Mouse (Mus musculus) hindbrain, embryonic 10.5 days (tissue): ENCODE measurements around the gene Eif4g1. TPM values are rescaled to one million over a fixed set of nuclear protein-coding genes. Genes with fewer than 3 reads are reported as not detected.

Experiments used
- DNase-seq: peaks from one replicate; pipeline ENCODE4 v3.0.0-alpha.2; 2017; ENCODE audit warnings: low spot score
- H3K27ac ChIP-seq: fragments of 300-500 bp; sonication (generic); 2 replicates; pipeline ENCODE4 v1.5.1; 2016; ENCODE audit warnings: mild to moderate bottlenecking, moderate library complexity
- H3K27me3 ChIP-seq: fragments of 300-500 bp; sonication (generic); 2 replicates; pipeline ENCODE4 v1.6.1; 2016; ENCODE audit warnings: mild to moderate bottlenecking; ENCODE audit not compliant: poor library complexity, insufficient read depth, severe bottlenecking
- H3K36me3 ChIP-seq: fragments of 300-500 bp; sonication (generic); 2 replicates; pipeline ENCODE4 v1.6.1; 2016; ENCODE audit warnings: mild to moderate bottlenecking, moderate library complexity
- H3K4me1 ChIP-seq: fragments of 300-500 bp; sonication (generic); replicated peaks from 2 replicates; pipeline ENCODE4 v1.6.1; 2016; ENCODE audit warnings: mild to moderate bottlenecking
- H3K4me3 ChIP-seq: fragments of 300-500 bp; sonication (generic); 2 replicates; pipeline ENCODE4 v1.5.1; 2016; ENCODE audit warnings: mild to moderate bottlenecking, moderate library complexity
- H3K9me3 ChIP-seq: fragments of 300-500 bp; sonication (generic); 2 replicates; pipeline ENCODE4 v1.6.1; 2016; ENCODE audit warnings: mild to moderate bottlenecking, moderate library complexity
- WGBS: fragments of 180-500 bp; shearing (Covaris S2); methylation state at CpG from one replicate; pipeline ENCODE4 v1.1.7; 2016; 5-methylcytosine and 5-hydroxymethylcytosine counted together
- polyA plus RNA-seq: library from polyadenylated mRNA; unstranded; fragments of >200 nt; fragmentation: Nextera tagmentation; extraction: Ambion mirVana; gene quantifications from 2 replicates; pipeline ENCODE4 v1.2.1, GENCODE M21; 2016

Gene Eif4g1
- polyA plus RNA-seq, 1 experiment from 2014 or later: 181 TPM

DNA sequence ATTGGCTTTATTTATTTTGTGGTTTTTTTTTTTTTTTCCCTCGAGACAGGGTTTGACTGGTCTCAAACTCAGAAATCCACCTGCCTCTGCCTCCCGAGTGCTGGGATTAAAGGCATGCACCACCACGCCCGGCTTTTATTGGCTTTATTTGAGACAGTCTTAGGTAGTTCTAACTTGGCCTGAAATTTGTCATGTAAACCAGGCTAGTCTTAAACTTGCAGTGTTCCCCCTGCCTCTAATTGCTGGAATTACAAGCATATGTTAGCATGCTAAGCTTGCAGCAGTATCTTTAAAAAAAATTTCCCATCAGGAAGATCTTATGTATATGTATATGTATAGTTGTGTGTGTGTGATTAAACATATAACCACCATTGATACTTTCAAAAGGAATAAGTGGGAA is 8.6 kb downstream of the Eif4g1 start:
- peaks cover 79% of the 10 kb centered on the region for H3K36me3 ChIP-seq
- peaks cover 24% of the 10 kb centered on the region for H3K4me1 ChIP-seq
- WGBS: 89% methylated on average over 4 of the region's 4 CpGs
- DNase-seq: no peak
- no peak overlapping the region for H3K27ac ChIP-seq
- no peaks in the 10 kb centered on the region for H3K9me3 ChIP-seq
- H3K27me3 ChIP-seq: no peaks in the 10 kb centered on the region
- no peak overlapping the region for H3K4me3 ChIP-seq

- Histone ChIP-seq H3K27ac (no peak overlapping the region), H3K36me3 (peaks cover 86% of the 10 kb centered on the region), H3K4me3 (no peak overlapping the region), H3K9me3 (no peaks in the 10 kb centered on the region), H3K27me3 (no peaks in the 10 kb centered on the region), H3K4me1 (peaks cover 20% of the 10 kb centered on the region)
- WGBS: 92% methylated on average over 5 of the region's 5 CpGs
- no peak for DNase-seq
Measured at GRCm38 (mm10) chr16:20677380-20677779, 9.3 kb downstream of the Eif4g1 start.

GRCm38 (mm10) chr16:20677974-20678675 is 10.0 kb downstream of the Eif4g1 start:
- Histone ChIP-seq H3K4me1 (peaks cover 20% of the 10 kb centered on the region), H3K36me3 (peaks cover 94% of the 10 kb centered on the region), H3K4me3 (no peak overlapping the region), H3K9me3 (no peaks in the 10 kb centered on the region), H3K27ac (no peak overlapping the region), H3K27me3 (no peaks in the 10 kb centered on the region)
- no peak for DNase-seq
- WGBS: 92% methylated on average over 10 of the region's 10 CpGs

DNA sequence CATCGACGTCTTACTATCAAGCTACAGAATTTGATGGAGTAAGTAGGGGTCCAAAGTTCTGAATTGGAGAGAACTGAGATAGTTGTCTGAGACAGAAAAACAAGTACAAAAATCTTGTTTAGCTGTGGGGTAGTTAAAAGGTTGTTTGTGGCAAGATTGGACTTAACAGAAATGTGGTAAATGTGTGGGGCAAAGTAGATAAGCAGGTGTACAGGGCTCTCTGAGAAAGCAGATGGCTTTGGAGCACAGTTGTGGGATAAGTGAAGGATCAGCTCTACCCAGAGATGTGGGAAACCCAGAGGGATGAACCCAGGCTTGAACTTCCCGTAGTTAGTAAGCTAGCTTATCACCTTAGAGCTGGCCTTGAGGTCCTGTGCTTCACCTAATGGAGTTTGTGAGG is 22.7 kb downstream of the Eif4g1 start:
- Histone ChIP-seq H3K9me3 (no peaks in the 10 kb centered on the region), H3K27ac (no peak overlapping the region), H3K4me1 (peaks cover 37% of the 10 kb centered on the region), H3K36me3 (peaks cover 67% of the 10 kb centered on the region), H3K4me3 (no peak overlapping the region), H3K27me3 (peaks cover 17% of the 10 kb centered on the region)
- 94% methylated on average over 3 of the region's 3 CpGs for WGBS
- DNase-seq: no peak

DNA sequence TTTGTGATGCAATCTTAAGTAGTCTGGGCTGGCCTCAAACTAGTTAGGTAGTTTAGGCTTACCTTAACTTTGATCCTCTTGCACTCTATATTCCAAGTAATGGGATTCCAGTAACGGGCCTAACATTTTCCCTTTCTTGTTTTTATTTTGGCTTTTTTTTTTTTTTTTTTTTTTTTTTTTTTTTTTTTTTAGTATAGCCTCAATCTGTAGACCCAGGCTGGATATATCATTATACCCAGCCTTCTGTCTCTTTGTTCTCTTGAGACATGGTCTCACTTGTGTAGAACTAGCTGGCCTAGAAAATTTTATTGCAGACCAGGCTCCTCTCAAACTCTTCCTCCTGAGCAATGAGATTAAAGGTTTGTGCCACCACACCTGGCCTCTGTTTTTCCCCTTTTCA is 23.5 kb downstream of the Eif4g1 start:
- WGBS: 92% methylated on average over 1 of the region's 1 CpGs
- no peak overlapping the region for H3K27ac ChIP-seq
- H3K4me1 ChIP-seq: peaks cover 45% of the 10 kb centered on the region
- H3K9me3 ChIP-seq: no peaks in the 10 kb centered on the region
- H3K27me3 ChIP-seq: peaks cover 17% of the 10 kb centered on the region
- H3K4me3 ChIP-seq: no peak overlapping the region
- peaks cover 59% of the 10 kb centered on the region for H3K36me3 ChIP-seq
- DNase-seq: no peak

- 47% methylated on average over 16 of the region's 16 CpGs for WGBS
- Histone ChIP-seq H3K36me3 (peaks cover 51% of the 10 kb centered on the region), H3K27me3 (peaks cover 17% of the 10 kb centered on the region), H3K4me3 (peak overlapping the region; percentile 67; the same call in 1 of the 2 replicates), H3K4me1 (peaks cover 45% of the 10 kb centered on the region), H3K9me3 (no peaks in the 10 kb centered on the region), H3K27ac (peak overlapping the region; percentile 89; the same call in 1 of the 2 replicates)
- peak; percentile 18 for DNase-seq
Measured at GRCm38 (mm10) chr16:20692241-20692965, 24.3 kb downstream of the Eif4g1 start.

DNA sequence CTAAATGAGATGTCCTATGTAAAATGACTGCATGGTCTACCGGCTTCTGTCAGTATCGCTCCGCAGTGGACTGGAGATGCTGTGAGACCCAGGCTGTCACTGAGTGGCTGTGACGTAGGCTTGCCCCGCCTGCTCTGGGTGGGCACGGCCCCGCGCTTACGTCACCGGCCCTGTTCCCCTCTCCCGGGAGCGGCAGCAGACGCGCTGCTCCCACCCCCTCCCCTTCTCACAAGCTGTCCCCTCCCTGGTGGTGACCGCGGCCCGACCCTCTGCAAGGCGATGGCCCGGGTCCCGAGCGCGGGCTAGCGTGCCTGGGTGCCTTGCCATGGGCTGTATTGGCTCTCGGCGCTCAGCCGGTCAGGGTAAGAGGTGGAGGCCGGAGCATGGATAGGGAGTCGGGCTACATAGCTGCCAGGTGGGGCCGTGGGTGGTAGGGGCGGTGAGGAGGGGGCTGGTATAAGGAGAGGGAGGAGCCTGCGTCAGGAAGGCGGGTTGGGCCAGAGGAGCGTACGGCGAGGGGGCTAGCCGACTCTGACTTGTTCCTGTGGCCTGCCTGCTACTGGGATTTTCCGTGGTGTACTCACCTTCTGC is 25.1 kb downstream of the Eif4g1 start, which contains the start of gene Fam131a:
Fam131a (plus strand) TSS at position 131 of the 591 bp plus-strand sequence.
- WGBS: under 1% methylated on average over 37 of the region's 37 CpGs
- Histone ChIP-seq H3K9me3 (no peaks in the 10 kb centered on the region), H3K4me1 (peaks cover 45% of the 10 kb centered on the region), H3K4me3 (peak within 1 kb of the TSS; percentile 67), H3K36me3 (peaks cover 43% of the 10 kb centered on the region), H3K27ac (peak within 1 kb of the TSS; percentile 89), H3K27me3 (peaks cover 20% of the 10 kb centered on the region)
- peak; percentile 96 for DNase-seq

DNA sequence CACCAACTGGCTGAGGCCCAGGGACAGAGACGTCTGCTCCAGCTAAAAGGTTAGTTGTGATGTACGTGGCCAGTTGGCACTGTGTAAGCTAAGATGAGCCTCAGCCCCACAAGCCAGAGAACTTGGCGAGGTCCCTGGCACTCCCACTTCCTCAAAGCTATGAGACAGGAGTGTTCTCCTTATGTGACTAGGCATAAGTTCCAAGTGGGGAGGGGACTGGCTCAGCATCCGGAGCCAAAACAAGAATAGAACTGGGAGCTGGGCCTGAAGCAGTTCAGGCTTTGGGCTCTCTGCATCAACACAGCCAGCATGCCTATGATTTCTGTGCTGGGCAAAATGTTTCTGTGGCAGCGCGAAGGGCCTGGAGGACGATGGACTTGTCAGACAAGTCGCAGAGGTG is 26.7 kb downstream of the Eif4g1 start:
- DNase-seq: no peak
- Histone ChIP-seq H3K4me3 (no peak overlapping the region), H3K27ac (peak overlapping the region; percentile 17; the same call in 1 of the 2 replicates), H3K4me1 (peaks cover 47% of the 10 kb centered on the region), H3K36me3 (peaks cover 35% of the 10 kb centered on the region), H3K9me3 (no peaks in the 10 kb centered on the region), H3K27me3 (peaks cover 20% of the 10 kb centered on the region)
- WGBS: 75% methylated on average over 8 of the region's 8 CpGs

- H3K27me3 ChIP-seq: peaks cover 20% of the 10 kb centered on the region
- peaks cover 29% of the 10 kb centered on the region for H3K36me3 ChIP-seq
- H3K9me3 ChIP-seq: no peaks in the 10 kb centered on the region
- peaks cover 53% of the 10 kb centered on the region for H3K4me1 ChIP-seq
- peak; percentile 89 for DNase-seq
- peak overlapping the region; percentile 56 for H3K4me3 ChIP-seq
- 2% methylated on average over 46 of the region's 46 CpGs for WGBS
- peak overlapping the region; percentile 83 for H3K27ac ChIP-seq
Measured at GRCm38 (mm10) chr16:20695622-20696323, 27.7 kb downstream of the Eif4g1 start.

DNA sequence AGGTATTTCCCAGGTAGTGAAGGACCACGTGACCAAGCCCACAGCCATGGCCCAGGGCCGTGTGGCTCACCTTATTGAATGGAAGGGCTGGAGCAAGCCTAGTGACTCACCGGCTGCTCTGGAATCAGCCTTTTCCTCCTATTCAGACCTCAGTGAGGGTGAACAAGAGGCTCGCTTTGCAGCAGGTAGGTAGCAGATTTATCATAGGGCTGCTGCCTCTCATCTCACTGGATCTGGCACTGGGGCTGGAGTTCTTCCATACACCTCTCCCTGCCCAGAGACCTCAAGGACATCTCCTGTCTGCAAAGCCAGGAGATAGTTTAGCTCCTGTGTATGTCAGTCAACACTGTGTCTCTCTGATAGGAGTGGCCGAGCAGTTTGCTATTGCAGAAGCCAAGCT is 31.2 kb downstream of the Eif4g1 start:
- Histone ChIP-seq H3K27me3 (peaks cover 17% of the 10 kb centered on the region), H3K27ac (no peak overlapping the region), H3K4me1 (peaks cover 55% of the 10 kb centered on the region), H3K4me3 (no peak overlapping the region), H3K36me3 (peaks cover 29% of the 10 kb centered on the region), H3K9me3 (no peaks in the 10 kb centered on the region)
- DNase-seq: no peak
- WGBS: 76% methylated on average over 5 of the region's 5 CpGs

GRCm38 (mm10) chr16:20700036-20700435 is 31.9 kb downstream of the Eif4g1 start:
- H3K36me3 ChIP-seq: peaks cover 37% of the 10 kb centered on the region
- H3K4me1 ChIP-seq: peaks cover 49% of the 10 kb centered on the region
- H3K9me3 ChIP-seq: no peaks in the 10 kb centered on the region
- H3K27ac ChIP-seq: peak overlapping the region; percentile 64
- DNase-seq: peak; percentile 26
- H3K27me3 ChIP-seq: peaks cover 9% of the 10 kb centered on the region
- 29% methylated on average over 5 of the region's 5 CpGs for WGBS
- no peak overlapping the region for H3K4me3 ChIP-seq

DNA sequence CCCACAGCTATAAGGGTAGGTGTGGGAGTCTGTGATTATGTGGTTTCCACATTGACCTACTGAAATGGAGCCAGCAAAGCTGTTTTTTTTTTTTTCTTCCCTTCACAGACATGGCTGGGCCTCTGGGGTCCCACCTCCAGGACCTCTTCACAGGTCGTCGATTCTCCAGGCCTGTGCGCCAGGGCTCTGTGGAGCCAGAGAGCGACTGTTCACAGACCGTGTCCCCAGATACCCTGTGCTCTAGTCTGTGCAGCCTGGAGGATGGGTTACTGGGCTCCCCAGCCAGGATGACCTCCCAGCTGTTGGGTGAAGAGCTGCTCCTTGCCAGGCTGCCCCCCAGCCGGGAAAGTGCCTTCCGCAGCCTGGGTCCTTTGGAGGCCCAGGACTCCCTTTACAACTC is 33.2 kb downstream of the Eif4g1 start:
- Histone ChIP-seq H3K4me1 (peaks cover 46% of the 10 kb centered on the region), H3K9me3 (no peaks in the 10 kb centered on the region), H3K27me3 (0 out of 2 replicates have a peak, but pooled peaks cover 3% of the 10 kb centered on the region), H3K27ac (peak overlapping the region; percentile 86), H3K4me3 (peak overlapping the region; percentile 34; the same call in 1 of the 2 replicates), H3K36me3 (peaks cover 50% of the 10 kb centered on the region)
- WGBS: 36% methylated on average over 7 of the region's 7 CpGs
- peak; percentile 20 for DNase-seq
